Mouse (Mus musculus): ENCODE results near the gene Gm28372.

- TF ChIP-seq ZC3H11A (IDR thresholded peaks at IDR 0.05; ENCODE audit: low read depth, low read length) (no peak), CTCF (conservative IDR thresholded peaks at IDR 0.05 in 1 of 2, IDR thresholded peaks at IDR 0.05 in 1 of 2; ENCODE audit: low read depth in 2 of 2, low read length in 2 of 2) (peak; percentile 73 to 79), RAD21 (IDR thresholded peaks at IDR 0.05; ENCODE audit: low read depth, low read length) (peak; percentile 39), EP300 (IDR thresholded peaks at IDR 0.05; ENCODE audit: low read length) (peak; percentile 51; the same call in 1 of the 2 replicates), E2F4 (IDR thresholded peaks at IDR 0.05; ENCODE audit: insufficient replicate concordance, low read depth, low read length) (no peak), MAX (IDR thresholded peaks at IDR 0.05; ENCODE audit: low read length) (no peak), POLR2AphosphoS2 (IDR thresholded peaks at IDR 0.05; ENCODE audit: low read depth, low read length) (no peak), POLR2A (IDR thresholded peaks at IDR 0.05; ENCODE audit: low read depth, low read length) (no peak), ETS1 (conservative IDR thresholded peaks at IDR 0.05; ENCODE audit: low read depth, low read length) (no peak), JUN (IDR thresholded peaks at IDR 0.05; ENCODE audit: insufficient read depth, low read depth, low read length) (no peak), ELF1 (IDR thresholded peaks at IDR 0.05; ENCODE audit: low read depth, low read length) (peak; percentile 47; the same call in 1 of the 2 replicates), BHLHE40 (IDR thresholded peaks at IDR 0.05; ENCODE audit: low read depth, low read length) (no peak)
These were observed 6.8 kb downstream of the Gm28372 start for GRCm38 (mm10) chr2:130411558-130412495.

Data from CH12.LX (cell line).